In the genomic region with DNA sequence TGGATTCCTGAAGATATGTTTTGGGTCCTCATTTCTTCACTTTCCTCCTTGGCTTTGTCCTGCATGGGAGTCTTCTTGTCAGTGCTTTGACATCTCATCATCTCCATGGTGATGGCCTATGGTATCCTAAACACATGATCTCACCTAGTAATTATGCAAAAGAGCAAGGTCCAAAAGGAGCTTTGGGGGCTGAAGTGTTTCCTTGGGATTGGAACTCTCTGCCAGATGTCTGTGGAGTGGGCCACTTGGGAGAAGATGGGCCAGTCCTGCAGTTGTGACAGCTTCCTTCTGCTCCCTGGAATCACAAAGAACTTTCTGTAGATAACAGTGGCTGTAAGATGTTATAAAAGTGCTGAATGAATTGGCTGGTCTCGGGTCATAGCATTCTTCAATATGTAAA, we compare ENCODE assay signal across 17 mouse cellular contexts.
"Had no signal": no experiment of that assay in that cellular context is flagged by ENCODE, and none has a peak within 500 bp of the region (broad histone marks: within the 10 kb centered on the region; RNA-seq: fewer than 3 reads in every experiment).

No protein-coding gene starts in this region.

- H3K36me3 ChIP-seq: limb, embryonic 12.5 days; limb, embryonic 15.5 days had no signal

- DNase-seq: kidney, postnatal 25 days; layer of hippocampus, postnatal 36 days; left cerebral cortex, postnatal 4 days; liver, postnatal 0 days; lung, embryonic 14.5 days; lung, postnatal 36 days; midbrain, embryonic 14.5 days; thymus, adult 18-20 months; thymus, postnatal 36 days had no signal

- H3K27ac ChIP-seq: kidney, postnatal 0 days; layer of hippocampus, adult 2 months; limb, embryonic 12.5 days; limb, embryonic 15.5 days; liver, embryonic 14.5 days had no signal

- H3K9me3 ChIP-seq: limb, embryonic 12.5 days; limb, embryonic 15.5 days had no signal

- ATAC-seq: liver, postnatal 0 days; lung, postnatal 0 days had no signal

- H3K4me2 ChIP-seq: limb, embryonic 12.5 days; limb, embryonic 15.5 days; liver, embryonic 11.5 days; lung, embryonic 14.5 days; midbrain, embryonic 11.5 days had no signal

- H3K9ac ChIP-seq: limb, embryonic 12.5 days; limb, embryonic 15.5 days; liver, embryonic 14.5 days; liver, postnatal 0 days; lung, embryonic 14.5 days had no signal

- H3K27me3 ChIP-seq: limb, embryonic 12.5 days; limb, embryonic 15.5 days had no signal

- H3K4me3 ChIP-seq: layer of hippocampus, adult 2 months; limb, embryonic 12.5 days; limb, embryonic 15.5 days had no signal

- H3K4me1 ChIP-seq: limb, embryonic 12.5 days; limb, embryonic 15.5 days had no signal
